Mouse (Mus musculus) neural tube, embryonic 15.5 days (tissue): ENCODE results near the gene Lrp2. TPM values are rescaled to one million over a fixed set of nuclear protein-coding genes. Genes with fewer than 3 reads are reported as not detected.

Source experiments
- ATAC-seq: fragments of 200-750 bp; cut with Nextera tagmentation; 2 replicates; pipeline ENCODE4 v1.8.0; 2017; ENCODE audit warnings: mild to moderate bottlenecking, moderate TSS enrichment, moderate library complexity; ENCODE audit not compliant: low FRiP score
- H3K27ac ChIP-seq: fragments of 300-500 bp; sonication (generic); replicated peaks from 2 replicates; pipeline ENCODE4 v1.5.1; 2015; ENCODE audit warnings: mild to moderate bottlenecking, inconsistent platforms
- H3K27me3 ChIP-seq: fragments of 300-500 bp; sonication (generic); replicated peaks from 2 replicates; pipeline ENCODE4 v1.6.1; 2015; ENCODE audit warnings: inconsistent platforms
- H3K36me3 ChIP-seq: fragments of 300-500 bp; sonication (generic); 2 replicates; pipeline ENCODE4 v1.6.1; 2015; ENCODE audit warnings: inconsistent platforms
- H3K4me1 ChIP-seq: fragments of 300-500 bp; sonication (generic); 2 replicates; pipeline ENCODE4 v1.6.1; 2015; ENCODE audit warnings: inconsistent platforms
- H3K4me2 ChIP-seq: fragments of 300-500 bp; sonication (generic); 2 replicates; pipeline ENCODE4 v1.6.1; 2015; ENCODE audit warnings: inconsistent platforms, mild to moderate bottlenecking, moderate library complexity
- H3K4me3 ChIP-seq: fragments of 300-500 bp; sonication (generic); replicated peaks from 2 replicates; pipeline ENCODE4 v1.5.1; 2015; ENCODE audit warnings: mild to moderate bottlenecking, inconsistent platforms
- H3K9ac ChIP-seq: fragments of 300-500 bp; sonication (generic); replicated peaks from 2 replicates; pipeline ENCODE4 v1.6.1; 2015; ENCODE audit warnings: mild to moderate bottlenecking, inconsistent platforms
- H3K9me3 ChIP-seq: fragments of 300-500 bp; sonication (generic); replicated peaks from 2 replicates; pipeline ENCODE4 v1.6.1; 2016; ENCODE audit warnings: inconsistent platforms
- WGBS: fragments of 180-500 bp; shearing (Covaris S2); methylation state at CpG from one replicate; pipeline ENCODE4 v1.1.7; 2015; ENCODE audit warnings: mixed read lengths; 5-methylcytosine and 5-hydroxymethylcytosine counted together
- polyA plus RNA-seq: library from polyadenylated mRNA; unstranded; fragments of >200 nt; fragmentation: Nextera tagmentation; extraction: Ambion mirVana; gene quantifications from 2 replicates; pipeline ENCODE4 v1.2.1, GENCODE M21; 2015

Lrp2 gene
- polyA plus RNA-seq = 0.46 and 0.66 TPM in 2 replicates

DNA sequence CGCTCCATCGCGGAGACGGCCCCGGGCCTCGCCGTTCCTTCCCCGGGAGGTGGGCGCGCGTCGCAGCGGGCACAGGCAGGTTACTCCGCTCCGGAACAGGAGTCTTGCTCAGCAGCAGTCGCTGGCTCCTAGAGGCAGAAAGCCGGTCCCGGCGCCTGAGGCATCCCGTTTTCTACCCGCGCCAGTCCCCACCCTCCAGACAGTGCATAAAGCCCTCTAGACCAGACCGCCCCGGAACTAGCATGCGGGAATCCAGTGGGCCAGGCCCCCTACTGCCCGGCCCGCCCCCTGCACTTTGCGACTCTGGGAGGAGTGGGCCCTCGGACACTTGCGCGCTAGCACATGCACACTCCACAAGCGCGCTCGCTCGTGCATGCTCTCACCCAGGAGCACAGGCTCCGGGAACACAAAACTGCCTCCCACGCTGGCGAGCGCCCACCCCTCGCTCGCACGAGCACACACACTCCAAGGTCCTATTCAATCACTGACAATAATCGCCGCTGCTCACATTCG, at the start of gene Lrp2:
TSS of gene Lrp2 (minus strand) at position 180 of the 513 bp plus-strand sequence.
- Histone ChIP-seq H3K27me3 (peaks cover 56% of the 10 kb centered on the region), H3K4me1 (peaks cover 37% of the 10 kb centered on the region), H3K36me3 (no peaks in the 10 kb centered on the region), H3K27ac (no peak within 1 kb of the TSS), H3K9ac (peak within 1 kb of the TSS; percentile 54), H3K4me3 (peak within 1 kb of the TSS; percentile 72), H3K9me3 (no peaks in the 10 kb centered on the region), H3K4me2 (peak within 1 kb of the TSS; percentile 100)
- under 1% methylated on average over 45 of the region's 45 CpGs for WGBS
- ATAC-seq = peak; percentile 82

GRCm38 (mm10) chr2:69635064-69635701, 49.3 kb upstream of the Lrp2 start:
- Histone ChIP-seq H3K4me2 (peak overlapping the region; percentile 53), H3K4me3 (peak overlapping the region; percentile 26), H3K4me1 (no peaks in the 10 kb centered on the region), H3K27ac (no peak overlapping the region), H3K9me3 (no peaks in the 10 kb centered on the region), H3K36me3 (no peaks in the 10 kb centered on the region), H3K9ac (no peak overlapping the region), H3K27me3 (peaks cover 8% of the 10 kb centered on the region; the same call in 1 of the 2 replicates)
- 9% methylated on average over 11 of the region's 11 CpGs for WGBS
- 0 out of 2 replicates have a peak, but pooled peaks have one; percentile 29 for ATAC-seq

DNA sequence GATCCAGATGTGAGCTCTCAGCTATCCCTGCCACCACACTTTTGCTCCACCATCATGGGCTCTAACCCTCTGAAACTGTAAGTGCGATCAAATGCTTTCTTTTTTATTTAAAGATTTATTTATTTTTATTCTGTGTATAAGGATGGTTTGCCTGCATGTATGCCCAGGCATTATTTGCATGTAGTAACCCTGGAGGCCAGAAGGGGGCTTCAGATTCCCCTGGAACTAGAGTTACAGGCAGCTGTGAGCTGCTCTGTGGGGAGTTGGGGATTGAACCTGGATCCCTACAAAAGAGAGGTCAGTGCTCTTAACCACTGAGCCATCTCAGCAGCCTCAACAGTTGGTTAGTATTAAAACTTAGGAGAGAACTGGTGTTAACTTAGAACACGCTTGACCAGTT, 45.6 kb upstream of the Lrp2 start:
- no peak for ATAC-seq
- 86% methylated on average over 2 of the region's 2 CpGs for WGBS
- peaks cover 8% of the 10 kb centered on the region; the same call in 1 of the 2 replicates for H3K27me3 ChIP-seq
- H3K4me2 ChIP-seq = no peak overlapping the region
- H3K9me3 ChIP-seq = no peaks in the 10 kb centered on the region
- no peak overlapping the region for H3K9ac ChIP-seq
- H3K36me3 ChIP-seq = no peaks in the 10 kb centered on the region
- no peak overlapping the region for H3K4me3 ChIP-seq
- no peak overlapping the region for H3K27ac ChIP-seq
- peaks cover 5% of the 10 kb centered on the region for H3K4me1 ChIP-seq

DNA sequence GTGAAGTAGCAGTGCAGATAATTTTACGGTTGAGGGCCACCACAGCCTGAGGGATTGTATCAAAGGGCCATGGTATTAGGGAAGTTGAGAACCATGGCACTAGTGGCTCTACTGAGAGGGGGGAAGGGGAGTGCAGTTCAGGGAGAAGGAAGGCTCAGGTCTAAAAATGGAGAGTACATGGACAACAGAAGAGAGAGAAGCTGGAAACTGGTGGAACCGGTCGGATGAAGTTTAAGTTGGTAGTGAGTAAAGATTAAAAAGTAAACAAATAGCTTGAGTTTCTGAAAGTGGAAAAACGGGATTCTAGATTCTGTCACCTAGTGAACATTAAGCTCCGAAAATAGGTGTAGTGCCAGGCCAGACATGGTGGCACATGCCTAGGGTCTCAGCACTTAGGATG, 44.9 kb upstream of the Lrp2 start:
- Histone ChIP-seq H3K27me3 (peaks cover 8% of the 10 kb centered on the region; the same call in 1 of the 2 replicates), H3K4me1 (peaks cover 5% of the 10 kb centered on the region), H3K36me3 (no peaks in the 10 kb centered on the region), H3K4me3 (no peak overlapping the region), H3K9ac (no peak overlapping the region), H3K9me3 (no peaks in the 10 kb centered on the region), H3K4me2 (no peak overlapping the region), H3K27ac (no peak overlapping the region)
- ATAC-seq = no peak
- WGBS = 93% methylated on average over 5 of the region's 5 CpGs

DNA sequence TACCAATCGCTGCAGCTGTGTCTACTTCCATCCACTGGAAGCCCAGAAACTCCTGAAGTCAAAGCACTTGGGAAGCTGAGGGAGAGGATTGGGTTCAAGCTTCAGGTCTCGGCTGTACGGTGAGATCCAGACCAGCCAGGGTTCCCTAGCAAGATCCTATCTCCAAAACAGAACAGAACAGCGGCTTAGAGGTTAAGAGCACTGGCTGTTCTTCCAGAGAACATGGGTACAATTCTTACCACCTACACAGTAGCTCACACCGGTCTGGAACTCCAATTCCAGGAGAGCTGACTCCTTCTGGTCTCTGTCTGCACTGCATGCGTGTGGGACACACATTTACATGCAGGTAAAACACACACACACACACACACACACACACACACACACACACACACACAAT, 44.0 kb upstream of the Lrp2 start:
- no peak for ATAC-seq
- peaks cover 5% of the 10 kb centered on the region for H3K4me1 ChIP-seq

GRCm38 (mm10) chr2:69629215-69629614, 43.4 kb upstream of the Lrp2 start:
- Histone ChIP-seq H3K9ac (no peak overlapping the region), H3K4me2 (peak overlapping the region; percentile 49), H3K9me3 (no peaks in the 10 kb centered on the region), H3K4me1 (peaks cover 5% of the 10 kb centered on the region), H3K36me3 (no peaks in the 10 kb centered on the region), H3K27me3 (peaks cover 4% of the 10 kb centered on the region; the same call in 1 of the 2 replicates), H3K4me3 (peak overlapping the region; percentile 14; the same call in 1 of the 2 replicates), H3K27ac (no peak overlapping the region)
- WGBS = 26% methylated on average over 17 of the region's 17 CpGs
- peak; percentile 61 for ATAC-seq

More for the DNA sequence above, 44.0 kb upstream of the Lrp2 start:
- WGBS = 92% methylated on average over 6 of the region's 6 CpGs
- no peak overlapping the region for H3K4me3 ChIP-seq
- no peaks in the 10 kb centered on the region for H3K9me3 ChIP-seq
- H3K36me3 ChIP-seq = no peaks in the 10 kb centered on the region
- H3K27me3 ChIP-seq = peaks cover 8% of the 10 kb centered on the region; the same call in 1 of the 2 replicates
- no peak overlapping the region for H3K4me2 ChIP-seq
- H3K27ac ChIP-seq = no peak overlapping the region
- no peak overlapping the region for H3K9ac ChIP-seq

DNA sequence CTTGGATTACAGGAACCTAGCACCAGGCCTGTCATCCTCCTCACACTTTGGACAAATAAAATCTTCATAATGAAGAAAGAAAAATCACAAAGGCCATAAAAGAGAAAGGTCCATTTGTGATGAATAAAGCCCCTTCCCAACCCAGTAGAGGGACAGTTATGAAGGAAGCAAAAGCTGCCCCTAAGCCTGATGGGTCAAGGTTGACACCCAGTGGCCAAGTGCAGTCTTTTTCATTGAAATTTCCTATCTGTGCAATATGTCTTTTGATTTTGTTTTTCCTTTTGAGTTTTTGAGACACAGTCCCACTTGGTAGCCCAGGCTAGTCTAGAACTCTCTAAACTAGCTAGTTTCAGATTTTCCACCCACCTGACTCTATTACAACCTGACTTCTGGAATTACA, 33.4 kb upstream of the Lrp2 start:
- H3K36me3 ChIP-seq = no peaks in the 10 kb centered on the region
- no peaks in the 10 kb centered on the region for H3K4me1 ChIP-seq
- H3K4me2 ChIP-seq = no peak overlapping the region
- H3K27me3 ChIP-seq = no peaks in the 10 kb centered on the region
- H3K9me3 ChIP-seq = no peaks in the 10 kb centered on the region
- ATAC-seq = no peak
- H3K27ac ChIP-seq = no peak overlapping the region
- H3K9ac ChIP-seq = no peak overlapping the region
- no peak overlapping the region for H3K4me3 ChIP-seq

DNA sequence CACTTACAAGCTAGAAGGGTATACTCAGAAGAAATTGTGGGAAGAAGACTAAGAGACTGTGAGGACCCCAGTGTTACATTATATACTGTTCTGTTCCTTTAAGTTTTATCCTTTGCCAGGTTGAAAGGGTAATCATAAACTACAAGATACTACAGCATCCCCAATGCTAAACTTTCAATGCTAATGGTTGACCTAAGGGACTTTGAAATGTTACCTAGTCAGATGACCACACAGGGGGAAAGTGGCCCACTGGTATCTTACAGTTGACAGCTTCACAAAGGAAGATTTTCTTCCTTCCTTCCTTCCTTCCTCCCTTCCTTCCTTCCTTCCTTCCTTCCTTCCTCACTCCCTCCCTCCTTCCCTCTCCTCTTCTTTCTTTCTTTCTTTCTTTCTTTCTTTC, 32.5 kb upstream of the Lrp2 start:
- H3K9me3 ChIP-seq = no peaks in the 10 kb centered on the region
- H3K4me2 ChIP-seq = no peak overlapping the region
- no peaks in the 10 kb centered on the region for H3K27me3 ChIP-seq
- H3K4me1 ChIP-seq = no peaks in the 10 kb centered on the region
- no peaks in the 10 kb centered on the region for H3K36me3 ChIP-seq
- no peak overlapping the region for H3K4me3 ChIP-seq
- no peak overlapping the region for H3K27ac ChIP-seq
- ATAC-seq = no peak
- no peak overlapping the region for H3K9ac ChIP-seq

DNA sequence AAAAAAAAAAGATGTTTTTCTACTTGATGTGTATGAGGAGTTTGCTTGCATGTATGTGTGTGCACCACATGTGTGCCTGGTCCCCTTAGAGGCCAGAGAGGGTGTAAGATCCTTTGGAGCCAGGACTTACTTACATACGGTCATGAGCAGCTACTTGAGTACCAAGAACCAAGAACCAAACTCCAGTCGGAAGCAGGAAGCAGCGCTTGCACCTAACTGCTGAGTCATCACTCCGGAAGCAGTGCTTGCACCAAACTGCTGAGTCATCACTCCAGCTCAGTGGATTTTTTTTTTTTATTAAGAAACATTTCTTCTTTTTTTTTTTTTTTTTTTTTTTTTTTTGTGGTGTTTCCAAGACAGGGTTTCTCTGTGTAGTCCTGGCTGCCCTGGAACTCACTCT, 27.4 kb upstream of the Lrp2 start:
- Histone ChIP-seq H3K27me3 (no peaks in the 10 kb centered on the region), H3K4me2 (no peak overlapping the region), H3K4me3 (no peak overlapping the region), H3K27ac (no peak overlapping the region), H3K9me3 (no peaks in the 10 kb centered on the region), H3K9ac (no peak overlapping the region), H3K36me3 (no peaks in the 10 kb centered on the region), H3K4me1 (peaks cover 4% of the 10 kb centered on the region; the same call in 1 of the 2 replicates)
- 79% methylated on average over 4 of the region's 4 CpGs for WGBS
- no peak for ATAC-seq

- H3K4me3 ChIP-seq = no peak overlapping the region
- ATAC-seq = no peak
- no peak overlapping the region for H3K27ac ChIP-seq
- H3K36me3 ChIP-seq = no peaks in the 10 kb centered on the region
- H3K4me1 ChIP-seq = peaks cover 4% of the 10 kb centered on the region; the same call in 1 of the 2 replicates
- WGBS = 59% methylated on average over 9 of the region's 9 CpGs
- no peaks in the 10 kb centered on the region for H3K27me3 ChIP-seq
- H3K9me3 ChIP-seq = no peaks in the 10 kb centered on the region
- H3K9ac ChIP-seq = no peak overlapping the region
- H3K4me2 ChIP-seq = no peak overlapping the region
Measured at GRCm38 (mm10) chr2:69612716-69613115, 26.9 kb upstream of the Lrp2 start.

- H3K4me2 ChIP-seq = no peak overlapping the region
- ATAC-seq = no peak
Measured at GRCm38 (mm10) chr2:69612237-69612636, 26.4 kb upstream of the Lrp2 start.

DNA sequence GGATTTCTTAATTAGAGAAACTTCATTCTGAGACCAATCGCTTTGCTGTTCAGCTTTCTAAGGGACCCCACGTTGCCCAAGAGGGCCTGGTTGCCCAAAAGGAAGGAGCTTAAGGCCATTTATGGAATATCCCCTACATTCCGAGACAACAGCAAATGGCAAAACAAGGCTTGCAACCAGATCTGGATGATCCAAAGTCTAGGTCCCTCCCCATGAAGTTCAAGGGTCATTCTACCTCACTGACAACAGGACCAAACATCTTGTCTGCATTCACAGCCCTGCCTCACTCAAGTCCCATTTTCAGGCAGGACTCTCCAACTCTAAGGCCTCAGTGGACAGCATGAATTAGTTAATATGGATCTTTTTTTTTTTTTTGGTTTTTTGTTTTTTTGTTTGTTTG, 20.8 kb upstream of the Lrp2 start:
- Histone ChIP-seq H3K36me3 (no peaks in the 10 kb centered on the region), H3K9ac (no peak overlapping the region), H3K9me3 (no peaks in the 10 kb centered on the region), H3K4me2 (no peak overlapping the region), H3K27me3 (no peaks in the 10 kb centered on the region), H3K4me1 (no peaks in the 10 kb centered on the region), H3K27ac (no peak overlapping the region), H3K4me3 (no peak overlapping the region)
- no peak for ATAC-seq
- WGBS = 91% methylated on average over 3 of the region's 3 CpGs

More at GRCm38 (mm10) chr2:69612237-69612636, 26.4 kb upstream of the Lrp2 start:
- Histone ChIP-seq H3K27ac (no peak overlapping the region), H3K4me1 (peaks cover 4% of the 10 kb centered on the region; the same call in 1 of the 2 replicates), H3K4me3 (no peak overlapping the region), H3K36me3 (no peaks in the 10 kb centered on the region), H3K27me3 (no peaks in the 10 kb centered on the region), H3K9ac (no peak overlapping the region), H3K9me3 (no peaks in the 10 kb centered on the region)
- 9% methylated on average over 10 of the region's 10 CpGs for WGBS
